Mouse (Mus musculus) liver, embryonic 14.5 days (tissue): ENCODE measurements at regions not wholly inside any gene's neighbourhood (a gene's known extent, or its start where the extent isn't known, plus 50 kb on each side); places are given as distances from the start of the nearest gene placed in this dataset.

Source experiments
- CTCF ChIP-seq: IDR thresholded peaks from 2 replicates; pipeline ENCODE4 v1.5.1; 2016; ENCODE audit warnings: antibody characterized with exemption, low read depth, control low read depth
- EP300 ChIP-seq: IDR thresholded peaks from 2 replicates; pipeline ENCODE4 v1.6.1; 2016; ENCODE audit warnings: antibody characterized with exemption, low read depth

DNA sequence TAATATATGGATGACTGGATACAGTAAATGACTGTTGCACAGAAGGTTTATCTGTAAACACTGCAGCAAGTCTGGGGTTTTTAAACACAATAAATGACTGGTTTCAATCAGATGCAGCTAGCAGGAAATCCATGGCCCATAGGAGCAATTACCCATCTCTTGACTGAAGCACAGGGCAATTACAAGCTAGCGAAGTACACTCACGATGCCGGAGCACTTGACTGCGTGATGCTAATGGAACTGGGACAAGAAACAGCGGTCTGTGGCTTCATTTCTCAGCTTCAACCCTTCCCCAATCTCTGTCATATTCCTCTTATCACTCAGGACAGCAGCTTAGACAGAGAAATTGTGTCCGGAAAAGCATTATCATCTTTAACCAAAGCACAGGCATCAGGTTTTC lies 132.1 kb downstream of the Mat2b start:
- no peak for TF ChIP-seq CTCF
- no peak for TF ChIP-seq EP300
